Mouse (Mus musculus): ENCODE data around the gene Panx2.

Panx2 gene

GRCm38 (mm10) chr15:89074613-89075477, 15.3 kb downstream of the Panx2 start, which contains the start of gene Trabd:
Gene Trabd (plus strand): TSS chr15:89075124.
- peak in 1 of 2 experiments; percentile 69 for DNase-seq (ENCODE audit: low spot score in 2 of 2)

GRCm38 (mm10) chr15:89075478-89076147, 16.1 kb downstream of the Panx2 start:
- peak; percentile 83 to 91 for DNase-seq (ENCODE audit: low spot score in 2 of 2)

DNA sequence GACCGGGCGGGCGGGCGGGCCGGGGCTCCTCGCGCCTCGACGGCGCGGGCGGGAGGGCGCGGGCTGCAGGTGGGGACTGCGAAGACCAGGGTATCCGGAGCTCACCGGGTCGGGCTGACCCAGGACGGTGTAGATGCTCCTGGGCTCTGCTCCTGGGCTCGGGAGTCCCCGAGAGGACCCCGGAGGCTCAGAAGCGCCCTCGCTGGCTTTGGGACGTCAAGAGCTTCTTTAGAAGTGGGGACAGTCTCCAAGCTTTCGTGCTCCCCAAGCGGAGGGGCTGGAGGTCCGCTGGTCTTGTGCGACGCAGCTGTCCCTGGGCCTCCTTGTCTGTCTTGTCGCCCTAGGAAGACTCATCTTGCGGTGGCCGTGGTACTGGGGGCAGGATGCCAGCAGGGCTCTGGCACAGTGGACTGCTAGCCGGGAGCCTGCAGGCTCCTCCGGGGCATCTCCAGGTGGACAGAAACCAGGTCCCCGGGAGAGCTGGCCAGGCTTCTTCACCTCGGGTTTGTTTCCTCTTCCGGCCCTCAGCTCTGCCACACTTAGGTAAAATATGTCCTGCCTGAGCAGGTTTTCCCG, 16.7 kb downstream of the Panx2 start:
- peak in 1 of 2 experiments; percentile 77 for DNase-seq (ENCODE audit: low spot score in 2 of 2)

GRCm38 (mm10) chr15:89078208-89078836, 18.8 kb downstream of the Panx2 start:
- DNase-seq (ENCODE audit: low spot score in 2 of 2), result peak; percentile 69 to 81

- no peak for DNase-seq (ENCODE audit: low spot score in 2 of 2)
These were observed 24.4 kb downstream of the Panx2 start for GRCm38 (mm10) chr15:89083906-89084305.

GRCm38 (mm10) chr15:89084826-89085225, 25.3 kb downstream of the Panx2 start:
- DNase-seq (ENCODE audit: low spot score in 2 of 2), result no peak

GRCm38 (mm10) chr15:89088607-89089247, 29.2 kb downstream of the Panx2 start, which contains the start of gene Selenoo:
Gene Selenoo (plus strand): TSS chr15:89089084.
- DNase-seq (ENCODE audit: low spot score in 2 of 2), result peak; percentile 86 to 91

- DNase-seq (ENCODE audit: low spot score in 2 of 2), result peak; percentile 24 to 73
These were observed 29.9 kb downstream of the Panx2 start for GRCm38 (mm10) chr15:89089248-89090051.

DNA sequence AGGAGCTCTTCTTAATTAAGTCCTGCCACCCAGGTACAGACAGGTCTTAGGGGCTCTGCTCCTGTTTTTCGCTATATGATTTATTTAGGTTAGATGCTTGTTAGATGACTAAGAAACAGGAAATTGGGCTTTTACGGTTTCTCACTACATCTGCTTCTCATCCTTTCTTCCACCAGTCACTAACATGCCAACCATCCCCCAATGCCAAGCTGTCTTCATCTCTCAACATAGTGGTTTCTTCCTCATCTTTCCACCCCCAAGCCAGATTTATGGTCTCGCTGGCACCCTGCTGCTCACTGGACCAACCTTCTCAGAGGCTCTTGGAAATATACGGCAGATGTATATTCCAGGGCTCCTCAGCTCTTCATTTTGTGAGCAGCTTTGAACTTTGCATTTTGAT, 31.1 kb downstream of the Panx2 start:
- no peak for DNase-seq (ENCODE audit: low spot score in 2 of 2)

DNA sequence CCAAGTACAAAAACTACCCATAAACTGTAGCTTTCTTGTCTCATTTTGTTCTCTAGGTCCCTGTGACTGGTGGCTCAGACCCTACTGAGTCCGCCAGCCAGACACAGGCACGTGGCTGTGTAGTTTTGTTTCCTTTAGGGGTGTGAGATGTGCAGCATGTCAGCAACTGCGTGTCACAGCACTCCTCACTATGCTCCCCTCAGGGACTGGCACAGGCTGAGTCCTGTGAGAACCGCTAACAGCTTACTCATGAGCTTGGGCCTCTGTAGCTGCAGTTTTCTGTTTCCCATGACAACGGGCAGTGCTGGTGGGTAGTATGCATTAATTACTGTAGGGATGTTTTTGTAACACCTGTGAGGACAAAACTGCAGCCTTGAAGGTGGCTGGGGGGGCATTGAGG, 32.6 kb downstream of the Panx2 start:
- no peak for DNase-seq (ENCODE audit: low spot score in 2 of 2)

DNA sequence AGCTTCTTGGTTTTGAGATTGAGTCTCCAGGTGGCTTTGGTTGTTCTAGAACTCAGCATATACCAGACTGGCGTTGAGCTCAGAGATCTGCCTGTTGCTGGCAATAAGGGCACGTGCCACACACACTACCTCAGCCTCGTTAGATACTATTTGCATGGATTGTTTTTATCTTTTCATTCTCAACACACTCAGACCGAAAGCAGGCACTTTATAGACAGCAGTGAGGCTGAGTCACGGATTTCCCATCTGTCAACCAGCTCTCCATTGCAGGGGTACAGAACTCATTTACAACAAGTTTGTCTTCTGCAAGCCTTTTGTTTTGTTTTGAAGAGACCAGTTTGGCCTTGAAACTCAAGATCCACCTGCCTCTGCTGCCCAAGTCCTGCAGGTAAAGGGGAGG, 37.9 kb downstream of the Panx2 start:
- no peak for DNase-seq (ENCODE audit: low spot score in 2 of 2)

DNA sequence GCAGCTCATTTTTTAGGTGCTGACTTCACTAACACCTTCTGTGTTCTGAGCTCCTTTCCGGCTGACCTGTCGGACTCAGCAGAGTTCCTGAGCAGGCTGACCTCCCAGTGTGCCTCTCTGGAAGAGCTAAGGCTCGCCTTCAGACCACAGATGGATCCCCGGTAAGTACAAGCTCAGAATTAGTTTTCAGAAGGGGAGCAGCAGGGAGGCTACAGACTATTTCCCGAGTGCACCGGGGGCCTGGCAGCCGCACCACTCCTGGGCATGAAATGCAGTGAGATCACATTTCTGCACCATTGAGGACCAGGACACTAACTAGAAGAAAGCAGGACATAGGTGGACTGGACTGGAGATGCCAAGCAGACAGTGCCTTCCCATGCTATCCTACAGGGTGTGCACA, 39.1 kb downstream of the Panx2 start:
- no peak for DNase-seq (ENCODE audit: low spot score in 2 of 2)

- no peak for DNase-seq (ENCODE audit: low spot score in 2 of 2)
These were observed 41.3 kb downstream of the Panx2 start for GRCm38 (mm10) chr15:89100823-89101222.

DNA sequence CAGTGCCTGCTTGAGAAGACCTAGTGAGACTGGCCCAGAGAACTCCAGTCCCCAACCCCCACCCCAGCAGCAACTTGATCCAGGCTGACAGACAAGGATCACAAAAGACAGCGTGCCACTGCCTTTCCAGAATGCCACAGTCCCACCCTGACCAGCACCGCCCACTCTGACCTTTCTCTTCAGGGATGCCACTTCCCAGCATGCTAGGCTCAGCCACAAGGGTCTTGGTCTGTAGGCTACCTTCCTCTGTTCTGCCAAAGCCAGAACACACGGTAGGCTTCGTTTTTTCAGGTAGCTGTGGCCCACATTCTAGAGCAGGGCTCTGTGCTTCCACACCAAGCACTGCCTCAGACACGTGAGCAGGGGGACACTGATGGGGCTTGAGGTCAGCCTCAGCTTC, 43.1 kb downstream of the Panx2 start:
- DNase-seq (ENCODE audit: low spot score in 2 of 2), result no peak

DNA sequence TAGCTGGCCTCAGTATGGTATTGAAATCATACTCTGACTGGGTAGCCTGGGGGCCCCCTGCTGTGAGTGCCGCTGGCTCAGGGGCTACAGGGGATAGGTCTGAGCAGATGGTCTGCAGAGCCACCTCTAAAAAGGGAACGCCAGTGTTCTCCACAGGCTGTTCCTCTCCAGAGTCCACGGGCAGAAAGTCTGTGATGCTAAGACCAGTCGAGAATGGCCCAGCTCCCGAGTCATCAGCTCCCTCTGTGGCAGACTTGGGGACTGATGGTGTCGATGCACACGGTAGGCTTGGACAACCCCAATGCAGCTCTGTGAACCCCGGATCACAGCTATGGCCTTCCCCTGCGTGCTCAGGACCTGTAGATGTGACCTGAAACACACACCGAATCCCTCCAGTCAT, 44.4 kb downstream of the Panx2 start:
- no peak for DNase-seq (ENCODE audit: low spot score in 2 of 2)

DNA sequence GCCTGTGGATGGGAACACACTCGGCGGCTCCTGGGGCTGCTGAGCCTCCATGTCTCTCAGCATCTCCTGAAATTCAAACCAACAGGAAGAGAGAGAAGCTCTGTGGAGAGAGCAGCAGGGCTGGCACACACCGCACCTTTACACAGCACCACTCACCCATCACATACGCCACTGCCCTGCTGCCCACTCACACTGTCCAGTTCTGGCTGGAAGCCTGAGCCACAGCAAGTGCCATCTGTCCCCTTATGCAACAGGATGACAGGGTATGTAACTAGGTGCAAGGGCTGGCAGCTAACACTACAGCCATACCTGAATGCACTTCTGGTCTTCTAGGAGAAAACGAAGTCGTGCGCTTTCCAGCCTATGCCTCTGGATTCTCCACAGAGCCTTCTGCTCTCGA, 44.9 kb downstream of the Panx2 start:
- no peak for DNase-seq (ENCODE audit: low spot score in 2 of 2)

GRCm38 (mm10) chr15:89106073-89106472, 46.5 kb downstream of the Panx2 start:
- no peak for DNase-seq (ENCODE audit: low spot score in 2 of 2)

DNA sequence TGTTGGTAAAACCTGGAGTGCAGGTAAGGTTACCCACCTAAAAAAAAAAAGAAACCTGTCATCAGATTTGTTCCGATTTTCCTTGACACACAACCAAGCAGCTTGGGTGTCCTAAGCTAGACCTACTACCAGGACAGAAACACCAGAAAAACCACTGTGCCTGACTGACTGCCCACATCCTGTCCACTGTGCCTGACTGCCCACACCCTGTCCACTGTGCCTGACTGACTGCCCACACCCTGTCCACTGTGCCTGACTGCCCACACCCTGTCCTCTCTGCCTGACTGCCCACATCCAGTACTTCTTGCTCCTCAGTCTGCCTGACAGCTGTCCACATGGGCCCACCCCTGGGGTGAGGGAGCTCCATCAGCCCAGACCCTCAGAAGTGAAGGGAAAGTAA, 47.4 kb downstream of the Panx2 start:
- no peak for DNase-seq (ENCODE audit: low spot score in 2 of 2)

DNA sequence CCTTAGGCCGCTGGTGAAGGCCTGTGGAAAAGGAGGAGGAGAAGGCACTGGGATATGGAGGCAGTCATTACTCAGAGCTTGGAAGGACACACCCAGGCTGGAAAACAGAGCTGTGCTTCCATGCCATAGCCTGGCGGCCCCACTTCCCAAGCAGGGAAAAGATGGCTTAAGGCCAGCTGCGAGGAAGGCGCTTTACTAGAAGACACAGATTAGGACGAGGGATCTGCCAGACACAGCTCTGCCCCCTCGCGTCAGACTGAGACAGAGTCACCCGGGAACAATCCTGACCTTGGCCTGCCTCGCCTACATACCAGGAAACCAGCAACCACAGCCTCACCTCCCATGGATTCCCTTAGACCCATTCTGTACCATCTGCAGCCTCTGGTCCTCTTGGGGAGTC, 50.6 kb downstream of the Panx2 start:
- no peak for DNase-seq (ENCODE audit: low spot score in 2 of 2)

DNA sequence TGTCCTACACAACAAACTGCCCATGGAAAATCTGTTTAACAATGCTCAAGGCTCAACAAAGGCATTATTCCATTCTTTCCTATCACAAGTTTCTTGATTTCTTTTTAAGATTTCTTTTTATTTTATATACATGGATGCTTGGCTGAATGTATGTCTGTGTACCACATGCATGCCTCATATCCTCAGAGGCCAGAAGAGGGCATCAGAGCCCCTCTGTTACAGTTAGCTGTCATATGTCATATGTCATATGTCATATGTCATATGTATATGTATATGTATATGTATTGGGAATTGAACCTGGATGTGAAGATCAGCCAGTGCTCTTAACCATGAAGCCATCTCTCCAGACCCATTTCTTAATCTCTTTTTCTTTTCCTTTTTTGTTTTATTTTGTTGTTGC, 58.5 kb downstream of the Panx2 start:
- no peak for DNase-seq (ENCODE audit: low spot score in 2 of 2)
